Mouse (Mus musculus): ENCODE measurements around the gene Tnnt2. TPM values are rescaled to one million over a fixed set of nuclear protein-coding genes. Genes with fewer than 3 reads are reported as not detected.

Tnnt2 gene
- polyA plus RNA-seq, 1 experiment from 2014 or later: 0.34 TPM

DNA sequence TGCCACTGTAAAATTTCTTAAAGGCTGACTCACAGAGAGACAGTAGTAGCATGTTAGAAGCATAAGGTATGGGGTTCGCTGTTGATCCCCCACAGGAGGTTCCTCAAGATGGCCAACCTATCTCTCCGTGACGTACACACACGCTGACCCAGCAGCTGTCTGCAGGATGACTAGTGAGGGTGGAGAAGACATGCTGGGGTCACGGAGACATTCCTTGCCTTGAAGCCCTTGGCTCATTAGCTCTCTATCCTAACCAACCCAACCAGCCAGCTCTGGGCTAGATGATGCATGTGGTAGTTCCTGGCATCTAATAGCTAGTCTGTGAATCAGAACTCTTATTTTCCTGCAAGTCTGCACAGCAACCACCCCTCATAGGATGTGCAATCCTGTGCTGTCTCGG, 32.4 kb downstream of the Tnnt2 start:
- H3K27me3 ChIP-seq (ENCODE audit: control insufficient read depth, insufficient read depth, low read length): no peaks in the 10 kb centered on the region
- DNase-seq (no peak), ATAC-seq (ENCODE audit: low FRiP score, low TSS enrichment) (no peak)
- no peak overlapping the region for H3K4me2 ChIP-seq (ENCODE audit: low read length)
- no peaks in the 10 kb centered on the region for H3K4me1 ChIP-seq (ENCODE audit: control insufficient read depth, insufficient read depth, low read length)
- no peaks in the 10 kb centered on the region for H3K36me3 ChIP-seq (ENCODE audit: control insufficient read depth, insufficient read depth, low read length)
- 95% methylated on average over 6 of the region's 6 CpGs for WGBS
- H3K9me3 ChIP-seq (ENCODE audit: control insufficient read depth, low read length): no peaks in the 10 kb centered on the region
- H3K27ac ChIP-seq (replicated peaks; ENCODE audit: low read depth, low read length): no peak overlapping the region
- H3K4me3 ChIP-seq (replicated peaks; ENCODE audit: low read depth, low read length): no peak overlapping the region
- H3K9ac ChIP-seq (replicated peaks; ENCODE audit: low read length): no peak overlapping the region

DNA sequence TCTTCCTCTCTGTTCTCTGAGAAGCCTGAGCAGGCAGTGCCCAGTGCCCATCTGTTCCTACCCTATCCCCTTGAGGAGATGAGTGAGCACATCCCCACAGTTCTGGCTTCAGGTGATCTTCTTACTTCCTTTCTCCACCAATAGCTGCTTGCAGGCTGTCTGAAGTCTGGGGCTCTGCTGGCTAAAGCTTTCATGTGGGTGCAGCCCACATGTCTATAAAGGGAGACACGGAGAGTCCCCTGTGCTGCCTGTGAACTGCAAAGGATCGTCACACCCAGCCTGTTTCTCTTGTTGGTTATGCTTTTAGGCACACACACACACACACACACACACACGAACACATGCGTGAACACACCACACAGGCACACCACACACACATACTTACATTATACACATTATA, 36.8 kb downstream of the Tnnt2 start:
- WGBS: 91% methylated on average over 4 of the region's 4 CpGs
- H3K4me1 ChIP-seq (ENCODE audit: control insufficient read depth, insufficient read depth, low read length): no peaks in the 10 kb centered on the region
- H3K27ac ChIP-seq (replicated peaks; ENCODE audit: low read depth, low read length): no peak overlapping the region
- H3K27me3 ChIP-seq (ENCODE audit: control insufficient read depth, insufficient read depth, low read length): no peaks in the 10 kb centered on the region
- DNase-seq: no peak
- H3K9ac ChIP-seq (replicated peaks; ENCODE audit: low read length): no peak overlapping the region
- ATAC-seq (ENCODE audit: low FRiP score, low TSS enrichment): no peak
- H3K4me3 ChIP-seq (replicated peaks; ENCODE audit: low read depth, low read length): no peak overlapping the region
- H3K9me3 ChIP-seq (ENCODE audit: control insufficient read depth, low read length): no peaks in the 10 kb centered on the region
- H3K4me2 ChIP-seq (ENCODE audit: low read length): no peak overlapping the region
- H3K36me3 ChIP-seq (ENCODE audit: control insufficient read depth, insufficient read depth, low read length): no peaks in the 10 kb centered on the region

DNA sequence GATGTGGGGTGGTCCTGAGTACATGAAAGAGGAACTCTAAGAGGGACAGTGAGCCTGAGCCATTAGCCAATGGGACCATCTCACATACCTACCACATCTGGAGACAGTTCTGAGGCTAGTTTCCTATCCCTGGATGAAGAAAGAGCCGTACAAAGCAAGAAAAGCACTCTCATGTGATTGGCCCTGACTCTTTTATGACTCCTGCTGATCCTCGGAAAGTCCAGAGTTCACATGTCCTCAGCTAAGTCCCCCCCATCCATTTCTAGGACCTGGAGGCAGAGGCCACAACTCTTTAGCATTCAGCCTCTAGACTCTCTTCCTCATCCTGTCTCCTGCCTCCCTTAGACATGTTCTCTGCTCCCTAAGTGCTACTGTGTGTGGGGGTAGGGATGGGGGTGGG, 41.1 kb downstream of the Tnnt2 start:
- 81% methylated on average over 2 of the region's 2 CpGs for WGBS
- Histone ChIP-seq H3K4me2 (ENCODE audit: low read length) (no peak overlapping the region), H3K9ac (replicated peaks; ENCODE audit: low read length) (no peak overlapping the region), H3K27ac (replicated peaks; ENCODE audit: low read depth, low read length) (no peak overlapping the region), H3K4me3 (replicated peaks; ENCODE audit: low read depth, low read length) (no peak overlapping the region), H3K4me1 (ENCODE audit: control insufficient read depth, insufficient read depth, low read length) (no peaks in the 10 kb centered on the region), H3K27me3 (ENCODE audit: control insufficient read depth, insufficient read depth, low read length) (no peaks in the 10 kb centered on the region), H3K36me3 (ENCODE audit: control insufficient read depth, insufficient read depth, low read length) (no peaks in the 10 kb centered on the region), H3K9me3 (ENCODE audit: control insufficient read depth, low read length) (no peaks in the 10 kb centered on the region)
- DNase-seq (no peak), ATAC-seq (ENCODE audit: low FRiP score, low TSS enrichment) (no peak)

DNA sequence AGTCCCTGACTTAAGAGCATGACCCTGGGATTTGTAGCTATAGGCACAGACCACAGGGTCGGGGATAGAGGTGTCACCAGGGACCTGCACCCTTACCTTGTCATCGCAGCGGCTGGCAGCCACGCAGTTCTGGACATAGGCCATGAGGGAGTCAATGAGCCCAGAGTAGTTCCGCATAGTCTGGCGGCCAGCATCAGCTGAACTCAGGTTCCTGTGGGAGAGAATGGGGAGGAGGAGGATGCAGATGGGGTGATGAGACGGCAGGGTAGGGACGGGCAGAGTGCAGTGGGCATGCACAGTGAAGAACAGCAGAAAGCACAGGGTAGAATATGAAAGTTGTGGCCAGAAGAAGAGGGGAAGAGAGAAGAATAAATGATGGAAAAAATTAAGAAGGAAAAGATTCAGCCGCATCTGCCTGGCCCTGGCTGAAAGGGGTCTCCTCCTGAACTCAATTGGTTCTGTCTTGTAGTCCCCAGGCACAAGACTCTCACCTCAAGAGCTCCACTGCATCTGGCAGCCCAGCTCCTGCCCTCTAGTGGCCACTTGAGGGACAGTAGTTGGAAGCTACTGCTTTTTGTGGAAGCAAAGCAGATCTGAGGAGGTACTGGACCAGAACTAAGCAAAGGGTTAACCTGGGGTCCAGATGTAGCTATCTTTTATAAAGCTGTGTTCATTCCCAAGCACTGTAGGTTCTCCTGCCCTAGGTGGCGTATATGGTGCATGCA, 46.4 kb downstream of the Tnnt2 start:
- Histone ChIP-seq H3K4me3 (replicated peaks; ENCODE audit: low read depth, low read length) (no peak overlapping the region), H3K9me3 (ENCODE audit: control insufficient read depth, low read length) (no peaks in the 10 kb centered on the region), H3K27ac (replicated peaks; ENCODE audit: low read depth, low read length) (no peak overlapping the region), H3K36me3 (ENCODE audit: control insufficient read depth, insufficient read depth, low read length) (no peaks in the 10 kb centered on the region), H3K4me2 (ENCODE audit: low read length) (no peak overlapping the region), H3K27me3 (ENCODE audit: control insufficient read depth, insufficient read depth, low read length) (no peaks in the 10 kb centered on the region), H3K4me1 (ENCODE audit: control insufficient read depth, insufficient read depth, low read length) (no peaks in the 10 kb centered on the region), H3K9ac (replicated peaks; ENCODE audit: low read length) (no peak overlapping the region)
- peak; percentile 79 for DNase-seq
- no peak for ATAC-seq (ENCODE audit: low FRiP score, low TSS enrichment)
- 66% methylated on average over 10 of the region's 10 CpGs for WGBS

DNA sequence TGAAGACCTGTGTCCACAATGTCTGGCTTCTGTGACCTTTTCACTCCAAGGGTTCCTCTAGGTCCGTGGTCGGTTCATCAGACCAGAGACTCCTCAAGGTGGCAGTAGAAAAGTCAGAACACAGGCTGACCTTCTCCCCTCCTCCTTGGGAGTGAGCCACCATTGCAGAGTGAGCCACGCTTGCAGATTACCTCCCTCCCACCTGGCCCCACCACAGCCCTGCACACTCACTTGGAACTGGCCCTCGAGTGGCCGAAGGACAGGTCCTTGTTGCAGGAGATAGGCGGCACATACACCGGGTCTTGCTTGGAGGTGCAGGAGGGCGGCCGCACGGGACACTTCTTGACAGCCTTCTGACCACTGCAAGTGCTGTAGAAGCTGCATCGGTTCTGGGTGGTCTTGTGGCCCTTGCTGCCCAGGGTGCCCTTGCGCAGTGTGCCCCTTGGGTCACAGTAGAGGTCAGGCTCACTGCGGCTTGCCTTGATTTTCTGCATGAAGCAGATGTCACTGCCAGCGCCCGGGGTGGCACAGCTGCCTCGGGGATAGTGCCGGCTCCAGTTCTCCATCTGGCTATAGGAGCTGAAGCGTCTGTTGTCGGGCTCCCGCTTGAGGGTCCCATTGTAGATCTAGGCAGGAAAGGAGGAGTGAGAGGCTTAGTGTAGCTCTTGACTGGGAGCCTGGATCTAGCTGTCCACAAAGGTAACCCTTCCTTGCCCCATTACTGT, 53.5 kb downstream of the Tnnt2 start:
- Histone ChIP-seq H3K9me3 (ENCODE audit: control insufficient read depth, low read length) (no peaks in the 10 kb centered on the region), H3K27me3 (ENCODE audit: control insufficient read depth, insufficient read depth, low read length) (no peaks in the 10 kb centered on the region), H3K9ac (replicated peaks; ENCODE audit: low read length) (no peak overlapping the region), H3K4me1 (ENCODE audit: control insufficient read depth, insufficient read depth, low read length) (no peaks in the 10 kb centered on the region), H3K4me2 (ENCODE audit: low read length) (no peak overlapping the region), H3K4me3 (replicated peaks; ENCODE audit: low read depth, low read length) (no peak overlapping the region), H3K27ac (replicated peaks; ENCODE audit: low read depth, low read length) (no peak overlapping the region), H3K36me3 (ENCODE audit: control insufficient read depth, insufficient read depth, low read length) (no peaks in the 10 kb centered on the region)
- WGBS: 81% methylated on average over 20 of the region's 20 CpGs
- ATAC-seq (ENCODE audit: low FRiP score, low TSS enrichment) (no peak), DNase-seq (no peak)

DNA sequence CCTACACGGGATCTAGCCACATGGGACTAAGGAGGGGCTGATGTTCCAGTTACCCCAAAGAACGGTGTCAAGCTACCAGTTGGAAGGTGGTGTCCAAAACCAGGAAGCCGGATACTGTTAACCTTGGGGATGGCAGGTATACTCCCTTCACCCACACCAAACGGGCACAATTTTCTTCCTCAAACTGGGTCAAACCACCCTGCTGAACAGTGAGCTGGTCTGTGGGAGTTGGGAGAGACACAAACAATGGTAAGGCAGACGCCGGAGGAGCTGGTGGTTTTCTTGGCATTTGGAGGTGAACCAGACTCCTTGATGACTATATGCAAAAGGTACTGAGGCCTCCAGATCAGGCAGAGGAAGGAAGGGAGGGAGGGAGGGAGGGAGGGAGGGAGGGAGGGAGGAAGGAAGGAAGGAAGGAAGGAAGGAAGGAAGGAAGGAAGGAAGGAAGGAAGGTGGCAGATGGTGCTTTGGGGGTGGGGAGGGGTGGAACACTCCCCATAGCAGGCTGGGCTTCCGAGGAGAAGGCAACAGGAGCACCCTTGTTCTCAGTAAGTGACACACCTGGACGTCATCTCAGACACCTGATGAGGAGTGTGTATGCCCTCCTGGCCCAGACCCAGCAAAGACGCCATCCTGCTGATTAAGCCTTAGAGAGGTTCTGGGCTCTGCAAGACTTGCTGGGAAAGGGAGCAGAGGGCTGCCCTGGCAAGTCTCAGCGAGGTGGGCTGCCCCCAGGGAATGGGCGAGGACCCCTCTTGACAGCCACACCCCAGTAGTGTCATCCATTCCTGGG, 55.5 kb downstream of the Tnnt2 start:
- no peak for ATAC-seq (ENCODE audit: low FRiP score, low TSS enrichment)
- H3K4me1 ChIP-seq (ENCODE audit: control insufficient read depth, insufficient read depth, low read length): no peaks in the 10 kb centered on the region
- H3K27me3 ChIP-seq (ENCODE audit: control insufficient read depth, insufficient read depth, low read length): no peaks in the 10 kb centered on the region
- H3K4me2 ChIP-seq (ENCODE audit: low read length): no peak overlapping the region
- 81% methylated on average over 11 of the region's 11 CpGs for WGBS
- DNase-seq: no peak
- H3K36me3 ChIP-seq (ENCODE audit: control insufficient read depth, insufficient read depth, low read length): no peaks in the 10 kb centered on the region
- no peaks in the 10 kb centered on the region for H3K9me3 ChIP-seq (ENCODE audit: control insufficient read depth, low read length)
- no peak overlapping the region for H3K4me3 ChIP-seq (replicated peaks; ENCODE audit: low read depth, low read length)
- H3K9ac ChIP-seq (replicated peaks; ENCODE audit: low read length): no peak overlapping the region
- H3K27ac ChIP-seq (replicated peaks; ENCODE audit: low read depth, low read length): no peak overlapping the region

DNA sequence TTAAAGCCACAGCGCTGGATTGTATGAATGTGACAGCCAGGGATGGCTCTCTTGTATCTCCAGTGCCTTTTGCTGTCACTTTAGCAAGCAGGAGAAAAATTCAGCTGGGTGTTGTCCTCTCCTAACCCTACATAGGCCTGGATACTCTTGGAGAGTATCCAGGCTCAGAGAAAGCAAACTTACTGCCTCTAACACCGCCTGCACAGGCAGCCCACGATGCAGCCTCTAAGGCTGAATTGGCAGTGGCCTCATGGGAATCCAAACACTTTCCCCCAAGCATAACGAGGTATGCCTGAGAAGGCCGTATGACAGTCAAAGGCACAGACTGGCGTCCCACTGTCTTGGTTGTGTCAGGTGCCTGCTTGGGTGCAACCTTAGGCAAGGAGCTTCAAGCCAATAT, 56.1 kb downstream of the Tnnt2 start:
- H3K27ac ChIP-seq (replicated peaks; ENCODE audit: low read depth, low read length): no peak overlapping the region
- H3K9me3 ChIP-seq (ENCODE audit: control insufficient read depth, low read length): no peaks in the 10 kb centered on the region
- no peak overlapping the region for H3K9ac ChIP-seq (replicated peaks; ENCODE audit: low read length)
- no peak overlapping the region for H3K4me2 ChIP-seq (ENCODE audit: low read length)
- DNase-seq: no peak
- H3K4me1 ChIP-seq (ENCODE audit: control insufficient read depth, insufficient read depth, low read length): no peaks in the 10 kb centered on the region
- WGBS: 61% methylated on average over 6 of the region's 6 CpGs
- H3K36me3 ChIP-seq (ENCODE audit: control insufficient read depth, insufficient read depth, low read length): no peaks in the 10 kb centered on the region
- no peak for ATAC-seq (ENCODE audit: low FRiP score, low TSS enrichment)
- no peaks in the 10 kb centered on the region for H3K27me3 ChIP-seq (ENCODE audit: control insufficient read depth, insufficient read depth, low read length)
- no peak overlapping the region for H3K4me3 ChIP-seq (replicated peaks; ENCODE audit: low read depth, low read length)

DNA sequence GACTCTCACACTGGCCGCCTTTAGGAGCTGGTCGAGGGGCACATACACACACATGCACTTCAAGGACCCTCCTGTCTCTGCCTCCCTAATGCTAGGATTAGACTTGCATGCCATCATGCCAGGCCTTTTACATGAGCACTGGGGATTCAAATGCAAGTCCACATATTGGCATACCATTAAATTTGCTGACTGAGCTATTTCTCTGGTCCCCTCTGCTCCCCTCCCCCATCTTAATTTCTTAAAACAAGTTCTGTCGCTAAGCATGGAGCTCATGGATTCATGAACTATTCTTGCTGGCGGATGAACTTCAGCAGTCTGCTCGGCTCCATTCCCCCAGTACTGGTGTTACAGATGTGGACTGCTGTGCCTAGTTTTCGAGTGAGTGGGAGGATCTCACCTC, 56.6 kb downstream of the Tnnt2 start:
- Histone ChIP-seq H3K4me3 (replicated peaks; ENCODE audit: low read depth, low read length) (no peak overlapping the region), H3K27me3 (ENCODE audit: control insufficient read depth, insufficient read depth, low read length) (no peaks in the 10 kb centered on the region), H3K36me3 (ENCODE audit: control insufficient read depth, insufficient read depth, low read length) (no peaks in the 10 kb centered on the region), H3K4me1 (ENCODE audit: control insufficient read depth, insufficient read depth, low read length) (no peaks in the 10 kb centered on the region), H3K9ac (replicated peaks; ENCODE audit: low read length) (no peak overlapping the region), H3K27ac (replicated peaks; ENCODE audit: low read depth, low read length) (no peak overlapping the region), H3K9me3 (ENCODE audit: control insufficient read depth, low read length) (no peaks in the 10 kb centered on the region), H3K4me2 (ENCODE audit: low read length) (no peak overlapping the region)
- ATAC-seq (ENCODE audit: low FRiP score, low TSS enrichment) (no peak), DNase-seq (no peak)
- whole genome bisulfite sequencing: 84% methylated on average over 6 of the region's 6 CpGs
